15 mouse cellular contexts compared by ENCODE assay signal in genomic region chr17:43257699-43258098, GRCm38 (mm10). TPM values are rescaled to one million over a fixed set of nuclear protein-coding genes. Genes with fewer than 3 reads are reported as not detected.
DNase-seq lines count a peak whose midpoint lies in the region; ATAC-seq lines count a peak whose summit lies in the region.
"Had no signal": no experiment of that assay in that cellular context is flagged by ENCODE, and none has a peak within 500 bp of the region (broad histone marks: within the 10 kb centered on the region; RNA-seq: fewer than 3 reads in every experiment).

No protein-coding gene starts in this region.

- H3K36me3 ChIP-seq in forebrain, embryonic 13.5 days (ENCODE audit: poor library complexity, severe bottlenecking): no peaks in the 10 kb centered on the region
- no peaks in the 10 kb centered on the region for H3K36me3 ChIP-seq in forebrain, embryonic 14.5 days (ENCODE audit: control insufficient read depth, insufficient read depth, low read length)
- no peaks in the 10 kb centered on the region for H3K36me3 ChIP-seq in hindbrain, embryonic 15.5 days
- H3K36me3 ChIP-seq in hindbrain, embryonic 12.5 days: no peaks in the 10 kb centered on the region
- H3K36me3 ChIP-seq: embryonic facial prominence, embryonic 13.5 days; liver, embryonic 13.5 days; neural tube, embryonic 13.5 days had no signal

- 0 out of 2 replicates have a peak, but pooled peaks cover 6% of the 10 kb centered on the region for H3K9me3 ChIP-seq in forebrain, embryonic 13.5 days (replicated peaks)
- H3K9me3 ChIP-seq in forebrain, embryonic 14.5 days (replicated peaks; ENCODE audit: control insufficient read depth, low read length): 0 out of 2 replicates have a peak, but pooled peaks cover under 1% of the 10 kb centered on the region
- H3K9me3 ChIP-seq in hindbrain, embryonic 15.5 days: no peaks in the 10 kb centered on the region
- no peaks in the 10 kb centered on the region; the same call in 1 of the 2 replicates for H3K9me3 ChIP-seq in hindbrain, embryonic 12.5 days (replicated peaks)
- H3K9me3 ChIP-seq: embryonic facial prominence, embryonic 13.5 days; liver, embryonic 13.5 days had no signal

- ATAC-seq in forebrain, embryonic 13.5 days: peak; percentile 27; the same call in 1 of the 2 replicates
- ATAC-seq in forebrain, embryonic 14.5 days: no peak
- peak; percentile 86 for ATAC-seq in hindbrain, embryonic 15.5 days (ENCODE audit: low FRiP score, low read depth)
- no peak for ATAC-seq in hindbrain, embryonic 12.5 days (ENCODE audit: low FRiP score)
- no peak for ATAC-seq in erythroblast, adult 5-6 weeks (replicated peaks; ENCODE audit: low FRiP score, poor library complexity, severe bottlenecking)

- H3K4me2 ChIP-seq in forebrain, embryonic 13.5 days: no peak overlapping the region
- H3K4me2 ChIP-seq in forebrain, embryonic 14.5 days (ENCODE audit: low read length): no peak overlapping the region
- H3K4me2 ChIP-seq in hindbrain, embryonic 15.5 days: no peak overlapping the region
- H3K4me2 ChIP-seq in hindbrain, embryonic 12.5 days (replicated peaks): no peak overlapping the region
- H3K4me2 ChIP-seq: embryonic facial prominence, embryonic 13.5 days; liver, embryonic 13.5 days; neural tube, embryonic 13.5 days had no signal

- H3K9ac ChIP-seq in forebrain, embryonic 13.5 days: no peak overlapping the region
- no peak overlapping the region for H3K9ac ChIP-seq in forebrain, embryonic 14.5 days (ENCODE audit: low read length)
- no peak overlapping the region for H3K9ac ChIP-seq in hindbrain, embryonic 15.5 days
- H3K9ac ChIP-seq in hindbrain, embryonic 12.5 days: no peak overlapping the region
- H3K9ac ChIP-seq: embryonic facial prominence, embryonic 13.5 days; liver, embryonic 13.5 days; neural tube, embryonic 13.5 days had no signal

- no peaks in the 10 kb centered on the region for H3K27me3 ChIP-seq in forebrain, embryonic 13.5 days
- no peaks in the 10 kb centered on the region for H3K27me3 ChIP-seq in forebrain, embryonic 14.5 days (replicated peaks; ENCODE audit: control insufficient read depth, insufficient read depth, low read length)
- H3K27me3 ChIP-seq in hindbrain, embryonic 15.5 days: no peaks in the 10 kb centered on the region
- no peaks in the 10 kb centered on the region for H3K27me3 ChIP-seq in hindbrain, embryonic 12.5 days
- H3K27me3 ChIP-seq: embryonic facial prominence, embryonic 13.5 days; liver, embryonic 13.5 days; neural tube, embryonic 13.5 days had no signal

- no peak overlapping the region for H3K27ac ChIP-seq in forebrain, embryonic 13.5 days
- no peak overlapping the region for H3K27ac ChIP-seq in forebrain, embryonic 14.5 days (ENCODE audit: low read depth, low read length)
- no peak overlapping the region for H3K27ac ChIP-seq in hindbrain, embryonic 15.5 days (replicated peaks)
- H3K27ac ChIP-seq in hindbrain, embryonic 12.5 days: no peak overlapping the region
- H3K27ac ChIP-seq: embryonic facial prominence, embryonic 13.5 days; liver, embryonic 13.5 days; neural tube, embryonic 13.5 days had no signal

- H3K4me3 ChIP-seq in forebrain, embryonic 13.5 days: no peak overlapping the region
- H3K4me3 ChIP-seq in forebrain, embryonic 14.5 days (ENCODE audit: low read depth, low read length): no peak overlapping the region
- no peak overlapping the region for H3K4me3 ChIP-seq in hindbrain, embryonic 15.5 days
- no peak overlapping the region for H3K4me3 ChIP-seq in hindbrain, embryonic 12.5 days
- H3K4me3 ChIP-seq: embryonic facial prominence, embryonic 13.5 days; liver, embryonic 13.5 days; neural tube, embryonic 13.5 days had no signal

- WGBS in forebrain, embryonic 13.5 days: 96% methylated on average over 1 of the region's 1 CpGs
- WGBS in forebrain, embryonic 14.5 days: 90% methylated on average over 1 of the region's 1 CpGs
- WGBS in hindbrain, embryonic 15.5 days: 83% methylated on average over 1 of the region's 1 CpGs
- 91% methylated on average over 1 of the region's 1 CpGs for WGBS in hindbrain, embryonic 12.5 days

- no peaks in the 10 kb centered on the region for H3K4me1 ChIP-seq in forebrain, embryonic 13.5 days
- H3K4me1 ChIP-seq in forebrain, embryonic 14.5 days (ENCODE audit: control insufficient read depth, insufficient read depth, low read length): no peaks in the 10 kb centered on the region
- H3K4me1 ChIP-seq in hindbrain, embryonic 15.5 days (replicated peaks): no peaks in the 10 kb centered on the region
- no peaks in the 10 kb centered on the region for H3K4me1 ChIP-seq in hindbrain, embryonic 12.5 days
- H3K4me1 ChIP-seq: liver, embryonic 13.5 days; neural tube, embryonic 13.5 days had no signal

- no peak for DNase-seq in forebrain, embryonic 14.5 days (ENCODE audit: low spot score)
- DNase-seq in Muller cell, postnatal 12 days (ENCODE audit: inconsistent ontology term): peak; percentile 60
- peak; percentile 95 to 96 for DNase-seq in cerebellum, postnatal 10 days
- DNase-seq in thymus, postnatal 25 days: no peak
- DNase-seq: gastrocnemius, postnatal 14 days; kidney, adult 11 months; liver, embryonic 13.5 days; thymus, postnatal 4 days had no signal

RNA-seq across cellular contexts. Expression of gene Adgrf1, which starts 12.4 kb away (rescaled TPM):
- polyA plus RNA-seq in forebrain, embryonic 13.5 days (2015; fragmentation: Nextera tagmentation; extraction: Ambion mirVana): not detected in 2 replicates
- not detected in 2 replicates for polyA plus RNA-seq in forebrain, embryonic 14.5 days (2014; fragmentation: Nextera tagmentation; extraction: Ambion mirVana)
- polyA plus RNA-seq in hindbrain, embryonic 15.5 days (2015; fragmentation: Nextera tagmentation; extraction: Ambion mirVana): not detected in 2 replicates
- polyA plus RNA-seq in hindbrain, embryonic 12.5 days (2016; fragmentation: Nextera tagmentation; extraction: Ambion mirVana): not detected in 2 replicates
- total RNA-seq in erythroblast, adult 5-6 weeks (2015; ENCODE audit: low replicate concordance): not detected in 2 replicates
- total RNA-seq in erythroblast, adult 5-6 weeks (2017; ENCODE audit: low replicate concordance): not detected in 2 replicates
- total RNA-seq: left cerebral cortex, adult 18-20 months had no signal
- polyA plus RNA-seq: embryonic facial prominence, embryonic 13.5 days; neural tube, embryonic 13.5 days had no signal

Comparison
In these comparisons a context has a peak if more than half of its experiments do, and no peak if none do; other contexts are left out.
1. ATAC-seq: peak in forebrain, embryonic 13.5 days (single experiment) and hindbrain, embryonic 15.5 days (single experiment); none in forebrain, embryonic 14.5 days (single experiment), hindbrain, embryonic 12.5 days (single experiment) and erythroblast, adult 5-6 weeks (single experiment).
2. DNase-seq: peak in Muller cell, postnatal 12 days (single experiment) and cerebellum, postnatal 10 days (2 of 2); none in forebrain, embryonic 14.5 days (single experiment) and thymus, postnatal 25 days (single experiment).